Mouse (Mus musculus) small intestine, adult 2 months (tissue): ENCODE measurements at regions not wholly inside any gene's neighbourhood (a gene's known extent, or its start where the extent isn't known, plus 50 kb on each side); places are given as distances from the start of the nearest gene placed in this dataset.

Experiments
- CTCF ChIP-seq: fragments of 200-500 bp; IDR thresholded peaks from 2 replicates; pipeline ENCODE4 v1.5.1; 2012; ENCODE audit warnings: low read depth, mild to moderate bottlenecking, control low read depth, inconsistent platforms, low read length, moderate library complexity, mixed read lengths; ENCODE audit not compliant: insufficient replicate concordance, insufficient read length; ENCODE audit errors: extremely low read depth
- POLR2A ChIP-seq: fragments of 200-500 bp; IDR thresholded peaks from 2 replicates; pipeline ENCODE4 v1.6.1; 2012; ENCODE audit warnings: low read depth, mild to moderate bottlenecking, control low read depth, inconsistent platforms, low read length, moderate library complexity

DNA sequence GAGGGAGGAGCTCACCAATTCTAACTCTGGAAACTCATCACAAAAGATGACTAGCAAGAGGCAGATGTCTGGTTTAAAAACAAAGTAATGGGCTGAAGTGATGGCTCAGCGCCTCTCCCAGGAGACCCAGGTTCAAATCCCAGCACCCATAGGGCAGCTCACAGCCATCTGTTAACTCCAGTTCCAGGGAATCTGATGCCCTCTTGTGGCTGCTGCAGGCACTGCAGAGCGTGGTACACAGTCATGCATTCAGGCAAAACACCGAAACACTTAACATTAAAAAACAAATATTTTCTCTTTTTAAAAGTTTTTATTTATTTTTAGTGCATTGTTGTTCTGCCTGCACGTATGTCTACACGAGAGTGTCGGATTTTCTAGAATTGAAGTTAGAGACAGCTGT lies 73.7 kb upstream of the Zfp423 start:
- peak; percentile 53; the same call in 1 of the 2 replicates for TF ChIP-seq CTCF
- TF ChIP-seq POLR2A = no peak
